Mouse (Mus musculus) spleen, embryonic (tissue): Measurements from ENCODE around the gene Sez6l2.

Source experiments
- CTCF ChIA-PET: fragments of 350-600 bp; sonication (Branson Sonifier 250); formaldehyde crosslinking; loops from one replicate; lab custom pipeline; 2022; lab: Charles Lee

The Sez6l2 gene

DNA sequence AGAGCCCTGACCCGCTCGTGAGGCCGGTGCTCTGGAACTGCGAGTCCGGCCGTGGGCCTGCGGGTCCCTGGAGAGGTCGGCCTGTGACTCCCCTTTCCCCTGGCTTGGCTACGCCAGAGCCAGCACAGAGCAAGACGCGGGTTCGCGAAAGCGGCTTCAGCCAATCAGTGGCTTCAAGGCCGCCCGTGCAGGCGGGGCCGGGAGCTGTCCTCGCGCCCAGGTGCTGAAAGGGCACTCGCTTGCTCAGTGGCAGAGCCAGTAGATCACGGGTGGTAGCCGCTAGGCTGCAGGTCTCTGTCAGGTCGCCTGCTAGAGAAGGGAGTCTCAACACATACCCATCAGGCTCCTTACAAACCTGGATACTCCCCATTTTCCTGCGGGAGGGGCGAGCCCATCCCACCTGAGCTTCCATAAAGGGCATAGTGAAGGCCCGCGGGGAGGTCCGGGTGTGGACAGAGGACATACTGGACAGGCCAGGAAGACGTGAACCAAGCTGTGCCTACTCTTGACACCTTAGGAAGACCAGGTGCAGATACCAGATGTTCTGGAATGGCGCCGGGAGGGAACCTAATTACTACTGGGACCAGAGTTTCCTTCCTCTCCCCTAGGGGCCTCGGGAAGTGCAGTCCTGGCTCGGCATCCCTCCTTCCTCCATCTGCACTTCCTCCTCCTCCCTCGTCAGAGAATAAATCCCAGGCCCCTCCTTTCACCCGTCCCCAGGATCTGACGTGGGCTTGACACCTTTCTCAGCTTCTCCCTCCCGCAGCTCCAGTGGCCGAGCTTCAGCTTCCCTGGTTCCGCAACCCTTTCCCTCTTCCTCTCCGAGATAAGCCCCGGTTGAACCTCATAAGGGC lies at the start of gene Sez6l2:
Gene Sez6l2, plus strand, starts transcription at position 771 of the 854 bp plus-strand sequence.
- CTCF ChIA-PET, result interaction anchor here (0.6 kb wide), 1 partner anchor 127 kb away, joined by 4 read pairs; no protein-coding TSS in a partner anchor

- CTCF ChIA-PET, result no interaction called here
These were observed 44.8 kb upstream of the Sez6l2 start for GRCm38 (mm10) chr7:126905590-126905989.

- CTCF ChIA-PET, result no interaction called here
These were observed 35.5 kb upstream of the Sez6l2 start for GRCm38 (mm10) chr7:126914844-126915243.

DNA sequence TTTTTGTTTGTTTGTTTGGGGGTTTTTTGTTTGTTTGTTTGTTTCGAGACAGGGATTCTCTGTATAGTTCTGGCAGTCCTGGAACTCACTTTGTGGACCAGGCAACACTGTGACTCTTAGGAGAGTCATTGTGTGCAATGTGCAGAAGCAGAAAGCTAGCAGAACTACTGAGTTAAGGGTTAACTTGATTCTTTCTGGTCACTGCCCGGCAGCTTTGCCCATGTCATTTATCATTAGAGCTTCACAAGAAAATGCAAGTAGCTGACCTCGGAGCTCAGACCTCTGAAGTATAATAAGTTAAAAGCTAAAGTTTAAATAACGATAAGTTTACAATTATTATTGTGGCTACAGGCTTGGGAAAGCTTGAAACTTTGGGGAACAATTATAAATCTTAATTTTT lies 32.0 kb upstream of the Sez6l2 start:
- CTCF ChIA-PET, result interaction anchor here (0.7 kb wide), 1 partner anchor 545 kb away, joined by 13 read pairs; no protein-coding TSS in a partner anchor

DNA sequence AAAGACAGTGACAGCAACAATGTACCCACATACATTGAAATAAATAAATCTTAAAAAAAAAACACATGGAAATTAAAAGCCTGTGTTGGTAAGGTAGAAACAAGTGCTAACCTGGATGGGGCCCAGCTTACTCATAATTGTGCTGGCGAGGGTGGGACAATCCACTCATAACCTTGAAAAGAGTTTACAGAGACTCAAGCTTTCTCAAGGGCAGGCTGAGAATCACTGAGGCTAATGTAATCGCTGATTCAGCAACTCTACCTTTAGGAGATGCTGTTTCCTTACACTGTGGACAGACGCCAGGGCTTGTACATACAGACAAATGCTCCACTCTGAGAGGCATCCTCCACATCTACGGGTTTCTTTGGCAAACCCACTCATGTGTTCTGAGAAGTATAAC lies 30.4 kb upstream of the Sez6l2 start:
- CTCF ChIA-PET, result no interaction called here

DNA sequence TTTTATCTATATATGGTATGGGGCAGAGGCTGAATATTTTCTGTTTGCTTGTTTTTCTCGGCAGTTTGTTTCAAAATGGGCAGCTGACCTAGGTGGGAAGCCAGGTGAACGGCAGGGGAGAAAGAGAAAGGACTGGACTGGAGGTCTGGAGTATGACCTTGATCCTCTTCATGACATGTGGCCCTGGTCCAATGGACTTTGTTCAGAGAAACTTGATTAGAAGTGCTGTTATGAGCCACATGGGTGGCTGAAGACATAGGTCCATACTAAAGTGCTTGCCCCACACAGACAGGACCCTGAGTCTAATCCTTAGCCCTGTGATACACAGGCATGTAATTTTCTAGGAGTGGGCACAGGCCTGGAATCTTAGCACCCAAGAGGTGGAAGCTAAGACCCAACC lies 28.8 kb upstream of the Sez6l2 start:
- CTCF ChIA-PET, result no interaction called here

DNA sequence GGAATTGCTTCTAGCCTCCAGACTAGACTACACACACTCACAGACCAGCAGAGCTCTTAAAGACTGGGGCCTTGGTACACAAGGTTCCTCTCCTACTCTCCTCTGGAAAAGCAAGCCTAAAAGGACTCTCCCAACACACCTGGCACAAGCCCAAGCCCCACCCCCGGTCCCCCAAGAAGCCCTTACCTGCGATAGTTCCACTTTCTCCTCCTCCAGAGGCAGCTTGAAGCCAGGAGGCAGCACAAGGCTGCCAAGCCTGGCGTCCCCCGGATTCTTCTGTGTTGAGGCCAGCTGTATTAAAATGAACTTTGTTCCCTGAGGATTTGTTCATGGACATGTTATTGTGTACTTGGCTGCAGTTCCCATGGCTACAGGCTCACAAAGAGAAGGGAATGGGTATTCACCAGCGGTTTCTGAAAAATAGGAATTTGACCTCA lies 27.7 kb upstream of the Sez6l2 start, which contains the start of gene Tmem219:
Gene Tmem219, minus strand, starts transcription at position 294 of the 437 bp plus-strand sequence.
- CTCF ChIA-PET, result interaction anchor here (0.6 kb wide), 1 partner anchor 239 kb away, joined by 4 read pairs; no protein-coding TSS in a partner anchor

DNA sequence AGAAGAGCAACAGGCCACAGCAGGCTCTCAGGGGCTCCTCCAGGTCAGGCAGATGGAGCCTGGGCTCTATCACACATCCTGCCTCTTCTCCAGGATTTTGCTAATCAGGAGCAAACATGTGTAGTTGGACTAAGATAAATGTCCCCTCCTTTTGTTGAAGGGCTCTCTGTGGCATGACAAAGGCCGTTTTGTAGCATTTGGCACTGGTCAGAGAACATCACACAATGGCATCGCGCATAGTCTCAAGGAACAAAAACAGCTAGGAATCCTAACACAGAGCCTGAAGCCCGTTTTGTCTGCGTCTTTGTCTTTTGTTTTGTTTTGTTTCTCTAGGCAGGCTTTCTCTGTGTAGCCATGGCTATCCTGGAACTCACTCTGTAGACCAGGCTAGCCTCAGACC lies 26.4 kb upstream of the Sez6l2 start:
- CTCF ChIA-PET, result no interaction called here

DNA sequence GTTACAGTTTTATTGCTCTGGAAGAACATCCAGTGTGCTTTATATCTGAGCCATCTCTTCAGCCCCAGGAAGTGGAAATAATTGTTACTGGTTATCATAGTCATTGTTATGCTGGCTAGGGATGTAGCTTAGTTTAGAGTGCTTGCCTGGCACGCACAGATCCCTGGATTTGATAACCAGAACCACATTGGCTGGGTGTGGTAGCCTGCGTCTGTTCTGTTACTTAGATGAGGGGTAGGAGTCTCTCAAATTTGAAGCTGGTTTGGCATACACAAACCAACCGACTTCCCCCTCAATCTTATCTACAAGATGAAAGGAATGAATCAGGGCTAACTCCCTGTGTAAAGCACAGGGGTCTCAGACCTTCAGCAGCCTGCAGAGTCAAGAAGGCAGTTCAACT lies 24.1 kb upstream of the Sez6l2 start:
- CTCF ChIA-PET, result no interaction called here

DNA sequence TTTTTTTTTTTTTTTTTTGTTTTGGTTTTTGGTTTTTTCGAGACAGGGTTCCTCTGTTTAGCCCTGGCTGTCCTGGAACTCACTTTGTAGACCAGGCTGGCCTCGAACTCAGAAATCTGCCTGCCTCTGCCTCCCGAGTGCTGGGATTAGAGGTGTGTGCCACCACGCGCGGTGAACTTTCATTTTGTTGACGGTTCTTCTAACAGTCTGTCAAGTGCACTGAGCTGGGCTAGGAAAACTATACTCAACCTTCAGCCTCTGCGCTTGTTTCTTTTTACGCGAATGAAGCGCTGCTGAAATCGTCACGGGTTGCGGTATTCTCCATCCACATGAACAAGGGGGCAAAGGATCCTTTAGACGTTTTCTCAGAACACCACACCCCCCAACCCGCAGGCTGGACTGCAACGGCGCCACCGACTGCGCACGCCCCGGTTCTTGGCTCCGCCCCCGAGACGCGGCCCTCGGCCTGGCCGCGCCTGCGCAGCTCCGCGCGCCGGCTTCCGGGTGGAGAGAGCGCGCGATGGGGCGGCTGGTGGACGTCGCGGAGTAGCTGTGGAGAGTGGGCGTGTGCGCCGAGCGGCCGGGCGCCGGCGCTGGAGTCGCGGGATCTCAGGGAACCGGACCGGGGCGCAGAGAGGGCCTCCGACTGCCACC lies 21.9 kb upstream of the Sez6l2 start, which contains the start of gene Kctd13:
Gene Kctd13, plus strand, starts transcription at position 496 of the 654 bp plus-strand sequence.
- CTCF ChIA-PET, result no interaction called here

DNA sequence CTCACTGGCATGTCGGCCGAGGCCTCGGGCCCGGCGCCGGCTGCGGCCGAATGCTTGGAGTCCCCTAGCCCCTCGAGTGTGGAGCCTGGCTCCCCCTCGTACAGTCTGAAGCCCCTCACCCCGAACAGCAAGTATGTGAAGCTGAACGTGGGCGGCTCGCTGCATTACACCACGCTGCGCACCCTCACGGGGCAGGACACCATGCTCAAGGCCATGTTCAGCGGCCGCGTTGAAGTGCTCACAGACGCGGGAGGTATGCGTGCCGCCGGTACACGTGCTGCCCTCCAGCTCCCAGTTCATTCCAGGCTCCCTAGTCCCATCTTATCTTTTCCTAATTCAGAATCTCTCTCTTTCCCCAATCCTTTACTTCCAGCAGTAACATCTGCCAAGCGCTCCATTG lies 21.3 kb upstream of the Sez6l2 start:
- CTCF ChIA-PET, result no interaction called here

GRCm38 (mm10) chr7:126932652-126933051 lies 17.7 kb upstream of the Sez6l2 start:
- CTCF ChIA-PET, result no interaction called here

- CTCF ChIA-PET, result no interaction called here
These were observed 9.2 kb upstream of the Sez6l2 start for GRCm38 (mm10) chr7:126941171-126941570.

DNA sequence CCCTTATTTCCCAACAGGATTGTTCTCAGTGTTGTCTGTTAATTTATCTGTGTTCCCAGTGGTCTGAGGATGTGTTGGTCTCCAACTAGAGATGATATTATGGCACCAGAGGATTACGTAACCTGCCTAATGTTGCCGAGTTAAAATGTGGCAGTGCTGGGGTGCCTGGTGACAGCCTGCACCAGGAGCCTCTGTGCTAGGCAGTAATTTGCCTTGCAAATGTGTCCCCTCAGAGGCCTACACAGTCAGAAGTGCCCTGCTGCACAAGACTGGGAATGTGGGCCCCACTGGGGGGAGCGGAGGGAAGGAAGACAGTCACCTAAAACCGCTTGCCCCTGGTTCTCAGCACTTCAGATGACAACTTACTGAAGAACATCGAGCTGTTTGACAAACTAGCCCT lies 8.6 kb upstream of the Sez6l2 start:
- CTCF ChIA-PET, result no interaction called here

- CTCF ChIA-PET, result no interaction called here
These were observed 3.8 kb upstream of the Sez6l2 start for GRCm38 (mm10) chr7:126946530-126946929.

DNA sequence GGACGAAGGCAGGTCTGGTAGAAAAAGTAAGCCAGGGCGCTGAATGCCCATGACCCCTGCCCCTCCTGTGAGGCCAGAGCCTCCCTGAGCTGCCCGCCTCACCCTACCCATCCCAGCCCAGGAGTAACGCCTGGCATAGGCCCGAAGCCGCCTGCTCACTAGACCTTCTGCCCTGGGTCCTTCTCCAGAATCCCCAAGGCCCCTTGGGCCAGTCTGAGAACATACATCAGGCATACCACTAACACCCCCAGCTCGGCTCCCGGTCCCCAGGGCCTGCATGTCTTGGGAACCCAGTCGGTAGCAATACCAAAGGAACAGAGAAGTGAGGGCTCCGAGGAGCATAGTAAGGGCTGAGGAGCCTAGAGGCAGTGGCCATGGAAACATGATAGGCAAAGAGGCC lies 1.7 kb upstream of the Sez6l2 start:
- CTCF ChIA-PET, result no interaction called here

GRCm38 (mm10) chr7:126949403-126949792 lies 965 bp upstream of the Sez6l2 start, which contains the start of gene Asphd1:
Gene Asphd1, minus strand, starts transcription at chr7:126949582.
- CTCF ChIA-PET, result interaction anchor here (0.6 kb wide), 1 partner anchor 126 kb away, joined by 4 read pairs; no protein-coding TSS in a partner anchor

DNA sequence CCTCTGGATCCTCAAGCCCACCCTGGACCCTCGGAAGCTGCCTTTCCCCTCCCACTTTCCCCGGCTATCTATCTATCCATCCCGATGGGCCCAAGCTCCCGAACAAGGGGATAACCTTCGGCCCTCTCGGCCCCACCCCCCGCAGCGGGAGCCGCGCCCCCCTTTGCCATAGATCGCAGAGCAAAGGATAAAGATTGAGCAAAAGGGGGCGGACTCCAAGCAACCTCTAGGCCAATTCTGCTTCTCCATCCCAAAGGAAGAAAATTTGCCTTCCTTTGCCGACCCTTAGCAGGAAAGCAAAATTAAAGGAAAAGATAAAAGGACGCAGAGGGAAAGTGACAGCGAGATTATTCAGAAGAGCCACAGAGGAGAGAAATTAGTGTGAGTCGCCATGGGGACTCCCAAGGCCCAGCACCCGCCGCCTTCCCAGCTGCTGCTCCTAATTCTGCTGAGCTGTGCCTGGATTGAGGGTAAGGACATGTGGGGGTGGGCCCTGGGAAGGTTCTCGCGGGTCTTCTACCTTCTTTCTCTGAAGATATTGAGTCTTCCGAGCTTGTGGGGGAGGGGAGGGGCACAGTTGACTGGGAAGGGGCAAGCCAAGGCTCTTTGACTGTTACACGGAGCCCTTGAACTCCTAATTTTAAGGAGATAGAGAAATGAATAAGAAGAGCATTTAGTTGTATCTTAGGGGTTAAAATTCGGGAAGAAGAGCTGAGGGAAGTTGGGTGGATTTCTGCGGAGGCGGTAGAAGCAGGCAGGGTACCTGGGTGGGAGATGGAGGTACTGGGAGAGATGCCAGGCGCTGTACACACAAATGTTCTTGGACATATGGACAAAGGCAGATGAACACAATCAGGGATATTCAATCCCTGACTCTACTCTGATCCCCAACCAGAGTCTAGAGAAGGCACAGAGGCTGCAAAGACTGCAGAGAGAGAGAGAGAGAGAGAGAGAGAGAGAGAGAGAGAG lies 568 bp downstream of the Sez6l2 start:
- CTCF ChIA-PET, result no interaction called here

- CTCF ChIA-PET, result no interaction called here
These were observed 1.4 kb downstream of the Sez6l2 start for GRCm38 (mm10) chr7:126951741-126952140.

DNA sequence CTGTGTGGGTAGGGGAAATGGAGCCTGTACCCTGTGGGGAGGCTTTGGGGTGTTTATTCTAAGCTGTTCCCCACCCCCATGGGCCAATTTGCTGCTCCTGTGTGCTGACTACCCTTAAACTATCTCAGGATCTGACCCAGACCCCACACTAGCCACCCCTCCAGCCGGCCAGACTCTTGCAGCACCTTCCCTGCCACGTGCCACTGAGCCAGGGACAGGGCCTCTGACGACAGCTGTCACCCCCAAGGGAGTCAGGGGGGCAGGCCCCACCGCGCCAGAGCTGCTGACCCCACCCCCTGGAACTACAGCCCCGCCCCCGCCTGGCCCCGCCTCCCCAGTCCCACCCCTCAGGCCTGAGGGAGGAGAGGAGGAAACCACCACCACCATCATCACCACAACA lies 2.3 kb downstream of the Sez6l2 start:
- CTCF ChIA-PET, result no interaction called here

- CTCF ChIA-PET, result no interaction called here
These were observed 4.8 kb downstream of the Sez6l2 start for GRCm38 (mm10) chr7:126955125-126955524.
